In genomic region chr2:23668117-23668516, GRCm38 (mm10) we compare ENCODE assay signal across 17 mouse cellular contexts.
"Had no signal": no experiment of that assay in that cellular context is flagged by ENCODE, and none has a peak within 500 bp of the region (broad histone marks: within the 10 kb centered on the region; RNA-seq: fewer than 3 reads in every experiment).

No protein-coding gene starts in this region.

- H3K4me2 ChIP-seq: hindbrain, embryonic 15.5 days; liver, embryonic 11.5 days; midbrain, embryonic 12.5 days; midbrain, embryonic 15.5 days; neural tube, embryonic 12.5 days; neural tube, embryonic 15.5 days had no signal

- ATAC-seq: intestine, postnatal 0 days; midbrain, embryonic 15.5 days had no signal

- H3K27me3 ChIP-seq: hindbrain, embryonic 15.5 days; midbrain, embryonic 12.5 days; midbrain, embryonic 15.5 days; neural tube, embryonic 12.5 days; neural tube, embryonic 15.5 days had no signal

- DNase-seq: kidney, adult 8-10 months; kidney, postnatal 14 days; layer of hippocampus, postnatal 36 days; right cerebral cortex, adult 18-20 months; right cerebral cortex, postnatal 14 days; right cerebral cortex, postnatal 4 days; thymus, postnatal 25 days had no signal

- H3K36me3 ChIP-seq: hindbrain, embryonic 15.5 days; midbrain, embryonic 12.5 days; midbrain, embryonic 15.5 days; neural tube, embryonic 12.5 days; neural tube, embryonic 15.5 days had no signal

- H3K27ac ChIP-seq: hindbrain, embryonic 15.5 days; left cerebral cortex, adult 2 months; liver, embryonic 14.5 days; midbrain, embryonic 12.5 days; midbrain, embryonic 15.5 days; neural tube, embryonic 12.5 days; neural tube, embryonic 15.5 days; stomach, postnatal 0 days had no signal

- H3K9me3 ChIP-seq: hindbrain, embryonic 15.5 days; midbrain, embryonic 12.5 days; midbrain, embryonic 15.5 days; neural tube, embryonic 12.5 days; neural tube, embryonic 15.5 days had no signal

- H3K4me3 ChIP-seq: hindbrain, embryonic 15.5 days; left cerebral cortex, adult 2 months; midbrain, embryonic 12.5 days; midbrain, embryonic 15.5 days; neural tube, embryonic 12.5 days; neural tube, embryonic 15.5 days had no signal

- H3K4me1 ChIP-seq: hindbrain, embryonic 15.5 days; midbrain, embryonic 12.5 days; midbrain, embryonic 15.5 days; neural tube, embryonic 12.5 days; neural tube, embryonic 15.5 days had no signal

- H3K9ac ChIP-seq: hindbrain, embryonic 15.5 days; liver, embryonic 14.5 days; midbrain, embryonic 12.5 days; midbrain, embryonic 15.5 days; neural tube, embryonic 12.5 days; neural tube, embryonic 15.5 days had no signal
